Mouse (Mus musculus) left cerebral cortex, postnatal 25 days (tissue): ENCODE data around the gene Mapk8. TPM values are rescaled to one million over a fixed set of nuclear protein-coding genes. Genes with fewer than 3 reads are reported as not detected.

Source experiments
- DNase-seq, 2 experiments: peaks; one replicate each; pipeline ENCODE4 v3.0.0; 2022; ENCODE audit warnings: low spot score in 2 of 2, mixed read lengths in 1 of 2
- intact Hi-C: fragments of 180-260 bp; cut with DNase I; formaldehyde crosslinking; loops from one replicate; pipeline ENCODE4 v1.15.1; 2025
- total RNA-seq, 2 experiments: library from RNA; stranded (reverse); gene quantifications; 2 replicates each; pipeline ENCODE4 v1.2.3; 2021

The Mapk8 gene
- total RNA-seq, 2 experiments from 2014 or later, result 107 to 114 TPM

- intact Hi-C loops, result no loop called here
- no peak for DNase-seq
Measured at GRCm38 (mm10) chr14:33415746-33416145, 31.2 kb downstream of the Mapk8 start.

GRCm38 (mm10) chr14:33402331-33402730, 44.6 kb downstream of the Mapk8 start:
- no peak for DNase-seq
- intact Hi-C loops, result no loop called here

- intact Hi-C loops, result no loop called here
- no peak for DNase-seq
Measured at GRCm38 (mm10) chr14:33400019-33400418, 46.9 kb downstream of the Mapk8 start.

- intact Hi-C loops, result no loop called here
- DNase-seq, result no peak
Measured at GRCm38 (mm10) chr14:33398065-33398860, 48.7 kb downstream of the Mapk8 start.

GRCm38 (mm10) chr14:33380830-33381457, 66.0 kb downstream of the Mapk8 start:
- DNase-seq, result peak in 1 of 2 experiments; percentile 60
- intact Hi-C loops, result loop anchor here (10.0 kb wide), 1 partner anchor 144 kb away; no protein-coding TSS in a partner anchor

GRCm38 (mm10) chr14:33378723-33379122, 68.2 kb downstream of the Mapk8 start:
- no peak for DNase-seq
- intact Hi-C loops, result no loop called here

- intact Hi-C loops, result no loop called here
- DNase-seq, result no peak
Measured at GRCm38 (mm10) chr14:33377211-33377610, 69.7 kb downstream of the Mapk8 start.

- intact Hi-C loops, result loop anchor here (5.0 kb wide), 1 partner anchor 162 kb away; the partner anchor contains the start of gene Arhgap22
Measured at GRCm38 (mm10) chr14:33374089-33374488, 72.9 kb downstream of the Mapk8 start.

GRCm38 (mm10) chr14:33373271-33373670, 73.7 kb downstream of the Mapk8 start:
- no peak for DNase-seq
- intact Hi-C loops, result loop anchor here (5.0 kb wide), 1 partner anchor 161 kb away; the partner anchor contains the start of gene Arhgap22

More at GRCm38 (mm10) chr14:33374089-33374488, 72.9 kb downstream of the Mapk8 start:
- no peak for DNase-seq

- intact Hi-C loops, result loop anchor here (1.0 to 5.0 kb wide), 2 partner anchors 58 to 159 kb away; partner anchors contain the start of gene Arhgap22
- DNase-seq, result peak; percentile 75 to 88
Measured at GRCm38 (mm10) chr14:33371248-33371647, 75.7 kb downstream of the Mapk8 start.

- intact Hi-C loops, result loop anchor here (5.0 kb wide), 1 partner anchor 158 kb away; the partner anchor contains the start of gene Arhgap22
- peak in 1 of 2 experiments; percentile 28 for DNase-seq
Measured at GRCm38 (mm10) chr14:33370056-33370455, 76.9 kb downstream of the Mapk8 start.

- intact Hi-C loops, result no loop called here
- DNase-seq, result no peak
Measured at GRCm38 (mm10) chr14:33369375-33369774, 77.6 kb downstream of the Mapk8 start.

GRCm38 (mm10) chr14:33366891-33367777, 79.8 kb downstream of the Mapk8 start:
- no peak for DNase-seq

GRCm38 (mm10) chr14:33364061-33364460, 82.9 kb downstream of the Mapk8 start:
- DNase-seq, result no peak
- intact Hi-C loops, result no loop called here

More at GRCm38 (mm10) chr14:33366891-33367777, 79.8 kb downstream of the Mapk8 start:
- intact Hi-C loops, result no loop called here

GRCm38 (mm10) chr14:33363611-33364010, 83.3 kb downstream of the Mapk8 start:
- DNase-seq, result no peak
- intact Hi-C loops, result no loop called here

- intact Hi-C loops, result no loop called here
- no peak for DNase-seq
Measured at GRCm38 (mm10) chr14:33362807-33363206, 84.2 kb downstream of the Mapk8 start.

GRCm38 (mm10) chr14:33362122-33362521, 84.8 kb downstream of the Mapk8 start:
- intact Hi-C loops, result no loop called here
- DNase-seq, result no peak

GRCm38 (mm10) chr14:33361546-33361945, 85.4 kb downstream of the Mapk8 start:
- intact Hi-C loops, result no loop called here
- no peak for DNase-seq

- DNase-seq, result no peak
- intact Hi-C loops, result no loop called here
Measured at GRCm38 (mm10) chr14:33358891-33359290, 88.1 kb downstream of the Mapk8 start.
